Mouse (Mus musculus): ENCODE measurements at regions not wholly inside any gene's neighbourhood (a gene's known extent, or its start where the extent isn't known, plus 50 kb on each side); places are given as distances from the start of the nearest gene placed in this dataset.
A peak's percentile ranks its signal among the peaks of the same experiment; 100 is the strongest.

DNA sequence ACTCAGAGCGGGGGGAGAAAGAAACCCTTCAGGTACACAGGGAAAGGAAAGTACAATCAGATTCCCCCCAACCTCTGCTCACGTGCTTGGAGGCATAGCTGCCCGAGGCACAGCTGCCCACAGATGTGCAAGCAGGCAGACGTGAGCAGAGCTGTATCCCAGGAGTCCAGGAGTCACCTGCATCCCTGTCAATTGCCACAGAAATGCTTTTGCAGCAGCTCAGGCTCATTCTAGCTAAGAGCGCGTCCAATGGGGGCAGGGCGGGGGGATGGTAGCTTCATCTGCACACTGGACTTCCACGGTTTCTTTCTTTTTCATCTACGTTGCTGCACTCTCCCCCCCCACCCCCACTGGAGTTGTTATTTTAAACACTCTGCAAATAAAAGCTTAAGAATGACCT, 66.0 kb upstream of the Fat4 start:
- no peak for DNase-seq (ENCODE audit: extremely low spot score in 1 of 2, low spot score in 1 of 2)

DNA sequence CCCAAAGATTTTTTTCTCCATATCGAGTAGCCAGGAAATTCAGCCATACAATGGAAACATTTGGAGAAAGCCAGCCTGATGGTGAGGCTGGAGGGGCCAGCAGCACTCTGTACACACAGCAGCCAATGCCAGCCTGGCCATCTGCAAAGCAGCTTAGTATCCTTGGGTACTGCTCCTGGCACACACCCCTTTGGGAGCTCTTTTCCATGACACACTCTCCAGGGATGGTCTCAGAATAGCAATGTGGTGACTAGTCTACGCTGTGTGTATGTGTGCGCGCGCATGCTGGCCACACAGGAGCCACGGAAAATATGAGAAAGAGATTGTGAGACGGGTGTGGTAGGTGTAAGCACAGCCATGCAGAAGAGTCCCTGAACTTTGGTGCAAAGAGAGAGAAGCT, 66.4 kb upstream of the Fat4 start:
- no peak for DNase-seq (ENCODE audit: extremely low spot score in 1 of 2, low spot score in 1 of 2)

DNA sequence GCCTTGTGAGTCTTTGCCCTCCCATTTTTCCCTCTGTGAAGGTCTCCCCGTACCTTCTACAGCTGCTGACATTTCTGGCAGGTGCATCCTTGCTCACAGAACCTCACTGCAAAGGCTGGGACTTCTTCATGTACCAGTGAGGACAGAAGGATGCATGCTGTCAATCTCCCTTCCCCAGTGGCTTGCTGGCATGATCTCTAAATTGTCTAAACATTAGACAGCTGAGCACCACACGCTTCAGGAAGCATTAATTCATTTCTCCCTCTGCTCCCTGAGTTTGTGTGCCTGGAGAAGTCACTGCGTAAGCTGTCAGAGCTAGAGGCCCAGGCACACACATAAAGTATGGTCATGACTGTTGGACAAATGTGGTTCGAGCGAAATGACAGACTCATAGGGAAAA, 69.1 kb upstream of the Fat4 start:
- no peak for DNase-seq (ENCODE audit: extremely low spot score in 1 of 2, low spot score in 1 of 2)

DNA sequence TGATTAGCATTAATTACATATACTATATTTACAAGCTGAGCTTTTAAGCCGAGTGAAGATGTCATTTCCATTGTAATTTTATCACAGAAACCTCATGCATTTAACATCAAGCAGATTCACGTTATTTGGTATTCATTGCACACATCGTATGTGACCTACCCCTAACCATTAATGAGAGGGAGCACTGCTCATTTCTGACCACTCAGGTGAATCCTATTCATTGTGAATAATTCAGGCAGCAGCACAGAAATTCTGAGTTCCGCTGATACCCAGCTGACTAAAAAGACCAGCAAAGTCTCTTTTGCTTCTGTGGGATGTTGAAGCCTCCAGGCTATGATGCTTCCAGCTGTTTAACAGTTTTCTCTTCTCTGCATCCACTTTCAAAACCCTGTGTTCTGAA, 74.3 kb upstream of the Fat4 start:
- DNase-seq (ENCODE audit: extremely low spot score in 1 of 2, low spot score in 1 of 2): no peak

DNA sequence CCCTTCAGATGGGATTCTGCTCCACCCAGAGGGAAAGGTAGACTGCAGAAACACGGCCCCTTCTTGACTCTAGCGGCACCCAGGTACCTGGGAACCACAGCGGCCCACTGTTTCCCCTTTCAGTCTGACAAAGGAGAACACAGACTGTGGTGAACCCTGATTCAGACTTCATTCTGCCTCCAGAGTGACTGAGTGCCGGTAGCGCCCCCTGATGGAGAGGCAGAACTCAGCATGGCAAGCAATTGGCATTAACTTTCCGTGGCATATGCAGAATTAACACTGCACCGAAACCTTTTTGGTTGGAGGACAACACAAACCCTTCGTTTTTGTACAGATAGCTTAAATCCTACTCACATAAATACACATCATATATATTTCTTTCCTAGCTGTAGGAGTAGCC, 75.1 kb upstream of the Fat4 start:
- DNase-seq (ENCODE audit: extremely low spot score in 1 of 2, low spot score in 1 of 2): no peak

DNA sequence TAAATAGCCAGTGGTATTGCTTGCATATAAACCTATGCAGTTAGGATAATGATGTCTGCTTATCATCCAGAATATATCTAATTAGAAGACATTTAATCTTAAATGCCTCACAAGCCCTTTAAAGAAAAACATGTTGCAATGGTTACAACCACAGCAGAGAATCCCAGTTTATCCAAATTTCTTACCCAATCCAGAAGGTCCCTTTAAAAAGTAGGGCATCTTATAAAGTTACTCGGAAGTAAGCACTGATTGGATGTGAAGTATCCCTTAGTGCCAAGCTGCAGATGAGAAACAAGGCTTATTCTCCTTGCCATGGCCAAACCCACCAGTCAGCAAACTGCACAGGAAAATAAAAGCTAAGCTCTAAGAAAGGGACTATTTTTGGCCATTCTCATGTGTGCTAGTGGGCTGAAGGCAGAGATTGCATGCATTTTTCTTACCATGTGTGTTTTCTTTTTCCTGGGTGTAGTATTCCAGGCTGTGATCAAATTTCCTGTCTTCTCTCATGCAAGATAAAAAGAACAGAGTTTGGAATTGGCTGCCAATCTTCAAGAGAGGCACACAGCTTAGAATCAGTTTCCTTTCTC, 80.2 kb upstream of the Fat4 start:
- no peak for DNase-seq (ENCODE audit: extremely low spot score in 1 of 2, low spot score in 1 of 2)

DNA sequence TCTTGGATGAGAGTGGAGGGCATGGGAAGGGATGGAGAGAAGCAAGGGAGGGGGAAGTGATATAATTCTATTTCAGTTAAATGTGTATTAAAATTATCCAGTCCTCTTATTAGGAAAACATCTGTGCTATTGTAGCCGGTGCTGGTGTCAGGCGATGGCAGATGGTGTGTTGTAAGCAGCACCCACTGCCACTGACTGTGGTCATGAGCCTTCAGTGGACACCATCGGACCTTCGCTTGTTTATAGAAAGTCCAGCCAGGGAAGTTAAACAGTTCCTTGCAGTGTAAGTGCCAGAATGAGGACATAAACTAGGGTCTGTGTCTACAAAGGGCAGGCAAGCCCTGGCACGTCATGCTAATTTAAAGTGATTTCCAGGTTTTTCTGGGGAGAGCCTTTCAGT, 80.7 kb upstream of the Fat4 start:
- DNase-seq (ENCODE audit: extremely low spot score in 1 of 2, low spot score in 1 of 2): no peak

DNA sequence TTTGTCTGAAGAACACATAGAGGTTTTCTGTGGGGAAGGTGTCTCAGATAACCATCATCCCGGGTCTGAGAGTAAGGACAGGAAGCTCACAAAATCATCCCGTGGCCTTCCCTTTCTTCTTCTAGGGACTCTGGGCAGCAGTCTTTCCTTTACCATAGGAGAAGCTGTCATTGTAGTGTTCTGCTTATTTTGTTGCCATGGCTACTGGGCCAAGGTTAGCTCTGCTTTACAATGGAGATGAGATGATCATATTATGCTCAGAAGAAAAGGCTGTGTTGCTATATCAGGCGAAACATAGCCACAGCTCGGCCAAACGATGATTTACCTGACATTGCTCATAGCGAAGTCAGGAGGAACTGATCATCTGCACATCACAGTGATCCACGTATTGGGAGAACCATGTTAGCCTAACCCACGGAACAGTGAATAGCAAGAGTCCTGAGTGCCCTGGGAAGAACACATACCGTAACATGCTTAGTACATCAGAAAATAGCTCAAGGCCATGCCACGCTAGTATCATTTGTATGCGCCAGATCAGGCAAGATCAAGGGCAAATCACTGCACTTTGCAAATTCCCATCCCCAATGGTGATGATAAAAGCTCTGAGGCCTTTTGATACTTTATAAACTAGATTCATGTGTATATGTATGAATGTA, 91.0 kb upstream of the Fat4 start:
- no peak for DNase-seq (ENCODE audit: extremely low spot score in 1 of 2, low spot score in 1 of 2)

DNA sequence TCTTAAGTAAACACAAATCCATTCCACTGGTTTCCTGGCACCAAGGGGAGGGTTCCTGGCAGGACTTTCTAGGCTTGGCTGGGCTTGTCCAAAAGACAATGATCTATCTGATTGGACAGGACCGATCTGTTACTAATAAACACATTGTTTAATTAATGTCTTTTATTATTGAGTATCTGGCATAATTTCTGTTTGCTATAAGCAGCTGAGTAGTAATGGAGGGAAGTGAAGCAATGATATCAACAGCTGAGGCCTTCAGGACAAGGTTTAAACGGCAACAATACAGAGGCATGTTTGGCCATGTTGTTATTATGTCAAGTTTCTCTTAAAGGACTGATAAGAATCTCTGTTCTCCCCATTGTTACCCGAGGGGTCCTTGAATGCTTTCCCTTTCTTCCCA, 93.5 kb upstream of the Fat4 start:
- DNase-seq (ENCODE audit: extremely low spot score in 1 of 2, low spot score in 1 of 2): no peak

DNA sequence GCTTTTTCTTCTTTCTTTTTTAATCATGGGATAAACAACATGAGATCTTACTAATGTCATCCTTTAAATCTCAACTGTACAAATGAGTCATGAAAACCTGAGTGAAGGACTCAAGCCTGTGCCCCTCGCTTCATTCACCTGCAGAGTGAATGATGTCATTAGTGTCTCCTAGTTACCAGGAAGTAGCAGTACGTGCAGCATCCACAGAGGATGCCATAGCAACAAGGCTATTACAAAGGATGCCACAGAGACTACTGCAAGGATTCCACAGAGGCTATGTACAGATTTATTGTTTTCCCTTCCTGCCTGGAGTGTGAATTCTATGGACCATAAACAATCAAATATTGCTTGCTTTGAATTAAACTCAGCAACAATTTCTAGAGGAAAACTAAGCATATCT, 98.0 kb upstream of the Fat4 start:
- no peak for DNase-seq (ENCODE audit: extremely low spot score in 1 of 2, low spot score in 1 of 2)

DNA sequence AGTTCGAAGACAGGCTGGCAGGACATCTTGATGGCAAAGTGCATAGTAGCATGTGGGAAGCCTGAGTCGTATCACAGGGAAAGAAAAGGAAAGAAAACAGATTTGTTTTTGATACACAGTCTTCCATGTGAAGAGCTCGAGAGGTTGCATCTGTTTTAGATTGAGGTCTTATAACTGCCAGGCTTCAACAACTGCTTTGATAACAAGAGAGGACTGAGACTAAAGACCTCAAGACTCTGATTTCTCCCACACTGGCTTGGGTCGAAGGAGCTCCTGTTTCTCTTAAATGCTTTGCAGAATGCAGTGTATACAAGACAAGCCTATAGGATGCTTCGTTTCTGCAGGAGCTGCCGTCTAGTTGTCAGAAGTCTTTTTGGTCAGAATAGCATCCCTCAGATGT, 103.0 kb upstream of the Fat4 start:
- DNase-seq (ENCODE audit: extremely low spot score in 1 of 2, low spot score in 1 of 2): no peak

DNA sequence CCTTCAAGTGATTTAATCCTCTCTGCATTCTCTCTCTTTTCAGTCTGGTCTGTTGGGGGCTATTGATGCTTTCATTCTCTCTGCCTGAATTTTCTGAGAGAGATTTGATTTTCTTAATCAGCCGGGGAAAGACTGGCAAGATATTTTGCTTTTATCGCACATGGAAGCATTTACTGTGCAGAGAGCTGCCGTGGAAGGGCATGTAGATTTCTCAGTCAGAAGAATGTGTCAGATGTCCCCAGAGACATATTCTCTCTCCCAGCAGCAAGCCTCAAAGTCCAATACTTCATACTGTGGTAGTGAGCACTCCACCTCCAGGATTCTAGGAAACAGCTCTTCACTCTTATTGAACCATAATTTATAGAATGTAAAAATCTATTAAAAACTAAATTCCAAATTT, 103.7 kb upstream of the Fat4 start:
- no peak for DNase-seq (ENCODE audit: extremely low spot score in 1 of 2, low spot score in 1 of 2)

DNA sequence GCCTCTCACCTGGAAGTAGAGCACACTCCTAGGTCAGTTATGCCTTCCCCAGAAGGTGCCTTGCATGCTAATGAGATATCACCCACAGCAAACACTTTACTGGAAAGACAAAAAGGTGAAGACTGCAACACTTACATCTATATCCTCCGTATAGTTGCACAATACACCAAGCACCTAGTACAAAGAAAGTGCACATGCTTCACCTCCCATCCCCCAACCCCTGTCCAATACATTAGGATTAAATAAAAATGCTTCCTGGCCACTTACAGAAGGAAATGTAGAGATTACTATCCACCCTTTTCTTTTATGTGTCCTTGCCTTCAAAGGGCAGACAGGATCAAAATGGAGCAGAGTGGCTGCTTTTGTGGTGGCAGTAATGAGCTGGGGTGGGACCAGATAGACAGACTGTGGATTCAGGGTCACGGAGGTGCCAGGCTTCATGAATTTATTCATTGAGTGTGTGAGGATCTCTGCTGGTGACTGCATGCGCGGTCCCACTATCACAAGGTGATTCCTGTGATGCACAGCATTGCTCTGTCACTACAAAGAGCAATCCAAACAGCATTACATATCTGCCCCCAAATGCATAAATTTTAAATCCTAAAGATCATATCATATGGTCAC, 109.9 kb upstream of the Fat4 start:
- no peak for DNase-seq (ENCODE audit: extremely low spot score in 1 of 2, low spot score in 1 of 2)

DNA sequence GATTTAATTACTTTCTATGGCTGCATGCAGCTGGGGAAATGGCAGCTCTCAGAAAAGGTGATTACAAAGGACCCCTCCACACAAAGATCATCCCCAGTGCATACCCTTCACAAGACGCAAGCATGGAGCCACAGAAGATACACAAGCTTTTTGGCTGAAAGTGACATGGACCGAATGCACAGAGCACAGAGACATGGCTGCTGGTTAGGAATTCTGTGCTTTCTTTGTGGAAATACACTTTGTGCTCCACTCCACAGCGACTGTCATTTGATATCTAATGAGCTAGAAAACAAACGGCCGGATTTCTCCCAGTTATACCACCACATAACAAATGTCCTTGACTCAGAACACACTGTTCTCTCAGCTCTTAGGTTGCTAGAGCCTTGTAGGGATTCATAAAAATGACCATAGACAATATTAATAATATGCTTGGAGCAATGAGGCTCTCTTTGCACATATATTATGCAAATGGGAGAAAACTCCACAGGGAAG, 132.1 kb upstream of the Fat4 start:
- no peak for DNase-seq (ENCODE audit: extremely low spot score in 1 of 2, low spot score in 1 of 2)

DNA sequence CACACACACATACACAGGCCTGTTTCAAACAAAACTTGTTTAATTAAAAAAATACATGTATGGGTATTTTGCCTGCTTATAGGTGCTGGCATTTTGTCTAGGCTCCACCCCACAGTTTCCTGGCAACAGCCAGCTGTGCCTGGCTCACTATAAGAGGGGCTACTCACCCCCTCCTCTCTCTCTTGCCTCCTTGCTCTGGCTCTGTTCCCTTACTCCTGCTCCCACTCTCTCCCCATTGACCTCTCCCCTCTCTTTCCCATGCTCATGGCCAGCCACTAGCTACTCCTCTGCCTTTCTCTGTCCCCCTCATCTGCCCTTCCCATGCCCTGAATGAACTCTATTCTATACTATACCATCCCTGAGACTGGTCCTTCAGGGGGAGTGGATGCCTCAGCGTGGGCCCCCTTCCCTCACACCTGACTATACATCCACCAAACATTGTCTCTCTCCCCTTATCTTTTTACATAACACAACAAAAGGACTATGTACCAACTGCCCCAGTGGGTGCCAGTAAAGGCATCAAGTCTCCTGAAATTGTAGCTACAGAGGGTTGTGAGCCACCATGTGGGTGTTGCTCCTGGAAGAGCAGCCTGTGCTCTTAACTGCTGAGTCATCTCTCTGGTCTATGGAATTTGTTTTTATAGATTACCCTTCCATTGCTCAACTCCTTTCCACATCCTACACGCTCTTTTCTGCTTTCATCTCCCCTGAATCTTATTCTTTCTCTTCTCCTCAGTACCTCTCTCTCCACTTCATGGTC, 133.1 kb upstream of the Fat4 start:
- DNase-seq (ENCODE audit: extremely low spot score in 1 of 2, low spot score in 1 of 2): no peak

DNA sequence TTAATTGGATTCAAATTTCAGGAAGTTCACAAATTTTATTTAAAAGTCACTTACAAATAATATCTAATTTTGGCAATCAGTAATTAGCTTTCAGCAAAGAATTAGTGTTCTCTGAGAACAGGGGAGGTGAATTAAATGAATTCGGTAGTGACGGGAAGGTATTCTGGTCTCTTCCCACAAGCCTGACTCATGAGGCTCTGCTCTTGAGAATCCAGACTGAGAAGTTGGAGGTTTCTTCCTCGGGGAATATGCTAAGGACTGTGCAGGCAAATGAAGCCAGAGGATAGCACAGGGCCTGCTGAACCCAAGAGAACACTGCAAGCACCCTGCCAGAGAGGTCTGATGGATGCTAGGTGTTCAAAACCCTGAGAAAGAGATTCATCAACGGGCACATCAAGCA, 144.6 kb upstream of the Fat4 start:
- no peak for DNase-seq (ENCODE audit: extremely low spot score in 1 of 2, low spot score in 1 of 2)

DNA sequence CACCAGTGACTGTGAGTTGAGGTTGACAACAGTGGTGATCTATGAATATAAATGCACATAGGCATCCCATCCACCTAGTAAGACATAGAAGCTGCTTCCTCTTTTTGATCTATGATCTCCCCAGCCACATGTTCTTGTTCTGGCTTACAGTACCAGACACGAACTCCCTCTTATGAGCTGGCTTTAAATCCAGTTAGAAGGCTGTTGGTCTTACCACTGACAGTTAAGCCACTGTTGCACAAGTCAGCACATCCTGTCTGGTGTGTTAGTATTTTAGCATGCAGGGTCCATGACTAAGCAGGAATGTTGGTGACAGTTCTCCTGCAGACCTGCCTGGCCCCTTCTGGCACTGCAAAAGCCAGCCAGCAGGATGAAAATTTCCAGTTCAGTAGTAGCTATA, 164.1 kb upstream of the Fat4 start:
- DNase-seq (ENCODE audit: extremely low spot score in 1 of 2, low spot score in 1 of 2): no peak

DNA sequence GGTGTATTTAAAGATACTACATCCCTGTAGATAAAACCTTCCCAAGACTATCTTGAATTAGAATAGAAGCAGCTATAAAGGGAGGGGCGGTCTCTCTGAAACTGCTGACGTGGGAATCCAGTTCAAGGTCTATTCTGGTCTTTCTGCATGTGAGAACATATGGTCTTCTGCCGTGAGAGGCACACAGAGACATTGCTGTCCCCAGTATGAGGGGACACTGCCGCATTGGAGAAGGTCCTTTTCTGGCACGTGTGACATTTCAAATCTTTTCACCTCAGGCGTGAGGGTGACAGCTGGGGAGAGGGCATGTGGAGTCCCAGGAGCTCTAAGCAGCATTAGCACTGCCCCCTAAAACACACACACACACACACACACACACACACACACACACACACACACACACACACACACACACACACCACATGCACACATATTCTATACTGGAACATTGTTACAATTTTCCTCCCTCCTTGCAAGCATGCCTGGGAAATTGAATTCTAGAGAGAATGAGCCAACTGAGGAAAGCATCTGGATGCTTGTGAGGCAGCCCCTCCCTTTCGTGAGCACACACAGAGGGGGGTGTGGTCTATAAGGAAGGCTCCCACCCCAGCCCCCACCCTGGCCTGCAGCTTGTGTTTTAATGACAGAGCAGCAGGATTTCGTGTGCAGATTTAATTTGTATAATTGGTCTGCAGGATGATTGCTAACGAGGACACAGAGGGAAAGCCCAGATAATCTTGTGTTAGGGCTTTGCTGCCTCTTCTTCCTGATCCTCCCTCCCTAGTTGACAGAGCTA, 174.5 kb upstream of the Fat4 start:
- no peak for DNase-seq (ENCODE audit: extremely low spot score in 1 of 2, low spot score in 1 of 2)

DNA sequence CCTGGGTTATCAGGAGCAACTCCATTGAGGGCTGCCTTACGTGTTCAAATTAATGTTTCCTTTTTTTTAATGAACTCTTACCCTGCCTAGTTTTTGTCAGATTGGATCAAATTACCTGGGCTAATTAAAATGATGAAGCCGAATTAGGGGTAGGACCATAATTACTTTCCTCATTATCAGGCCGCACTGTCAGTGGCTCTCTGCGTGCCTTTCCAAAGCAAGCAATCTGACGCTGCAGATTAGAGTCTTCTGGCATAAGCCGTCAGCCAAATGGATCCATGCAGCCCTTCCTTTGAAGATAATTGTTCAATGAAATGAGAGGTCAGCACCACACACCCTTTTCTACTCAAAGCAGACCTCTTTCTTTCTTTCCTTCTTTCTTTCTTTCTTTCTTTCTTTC, 175.5 kb upstream of the Fat4 start:
- no peak for DNase-seq (ENCODE audit: extremely low spot score in 1 of 2, low spot score in 1 of 2)

DNA sequence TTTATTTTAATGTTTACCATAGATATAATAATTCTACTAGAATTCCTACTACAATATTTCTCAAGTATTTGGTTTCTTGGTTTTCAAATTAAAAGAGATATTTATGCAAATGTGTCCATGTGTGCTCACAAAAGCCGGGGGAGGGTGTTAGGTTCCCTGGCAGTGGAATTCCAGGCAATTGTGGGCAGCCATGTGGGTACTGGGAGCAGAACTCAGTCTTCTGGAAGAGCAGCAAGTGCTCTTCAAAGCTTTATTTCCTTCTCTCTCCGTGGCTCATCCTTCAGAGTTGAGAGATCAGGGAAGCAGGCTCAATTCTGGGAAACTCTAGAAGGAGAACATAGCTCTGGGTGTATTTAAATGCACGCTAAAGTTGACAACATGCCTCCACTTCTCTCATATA, 178.8 kb upstream of the Fat4 start:
- no peak for DNase-seq (ENCODE audit: extremely low spot score in 1 of 2, low spot score in 1 of 2)

DNA sequence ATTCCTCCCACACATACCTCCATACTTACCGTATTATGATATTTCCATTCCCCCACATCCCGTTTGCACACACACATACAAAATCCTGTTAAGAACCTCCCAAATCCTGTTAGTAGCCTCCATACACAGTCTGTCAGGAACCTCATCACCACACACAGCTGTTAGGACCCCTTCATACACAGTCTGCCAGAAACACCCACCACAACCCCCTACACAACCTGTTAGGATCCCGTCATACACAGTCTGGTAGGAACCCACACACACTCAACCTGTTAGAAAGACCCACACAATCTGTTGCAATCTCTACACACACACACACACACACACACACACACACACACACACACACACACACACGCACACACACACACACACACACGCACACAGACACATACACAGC, 187.5 kb upstream of the Fat4 start:
- DNase-seq (ENCODE audit: extremely low spot score in 1 of 2, low spot score in 1 of 2): peak in 1 of 2 experiments; percentile 8
